Mouse (Mus musculus) testis, adult 2 months (tissue): ENCODE measurements around the gene Anp32a.

Source experiments
- CTCF ChIP-seq: fragments of 200-500 bp; IDR thresholded peaks from 2 replicates; pipeline ENCODE4 v1.5.1; 2012; ENCODE audit warnings: low read depth, mild to moderate bottlenecking, inconsistent platforms, low read length, moderate library complexity; ENCODE audit not compliant: control insufficient read depth, insufficient read depth, insufficient replicate concordance
- POLR2A ChIP-seq: fragments of 200-500 bp; IDR thresholded peaks from 2 replicates; pipeline ENCODE4 v1.6.1; 2012; ENCODE audit warnings: low read depth, mild to moderate bottlenecking, inconsistent platforms, low read length, moderate library complexity; ENCODE audit not compliant: control insufficient read depth

- TF ChIP-seq CTCF (no peak), POLR2A (no peak)
Observed at GRCm38 (mm10) chr9:62362835-62363385, 21.8 kb downstream of the Anp32a start.
